Mouse (Mus musculus): Measurements from ENCODE around the gene Gadd45g. TPM values are rescaled to one million over a fixed set of nuclear protein-coding genes. Genes with fewer than 3 reads are reported as not detected.
"Not testable (repeated sequence)": the region's sequence is repeated elsewhere in the genome, so short reads cannot be mapped to it uniquely, and the experiment has no call there.

Gene Gadd45g
- polyA plus RNA-seq, 1 experiment from 2014 or later = 28.7 TPM

DNA sequence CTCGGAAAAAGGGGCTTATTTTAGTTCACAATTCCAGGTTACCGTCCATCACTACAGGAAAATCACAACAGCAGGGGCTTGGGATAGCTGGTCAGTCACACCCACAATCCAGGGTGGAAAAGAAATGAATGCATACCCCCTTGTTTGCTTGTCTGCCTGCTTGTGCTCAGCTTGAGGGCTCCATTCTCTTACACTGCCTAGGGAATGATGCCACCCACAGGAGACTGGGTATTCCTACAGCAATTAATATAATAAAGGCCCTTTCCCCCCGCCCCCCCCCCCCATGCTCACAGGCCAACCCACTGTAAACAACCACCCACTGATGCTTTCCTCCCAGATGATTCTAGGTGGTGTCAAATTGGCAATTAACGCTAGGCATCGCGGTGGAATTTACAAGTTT, 14.0 kb upstream of the Gadd45g start:
- Histone ChIP-seq H3K9me3 (ENCODE audit: control insufficient read depth) (no peaks in the 10 kb centered on the region), H3K27me3 (replicated peaks; ENCODE audit: control insufficient read depth, insufficient read depth, low read length) (no peaks in the 10 kb centered on the region), H3K36me3 (ENCODE audit: control insufficient read depth, insufficient read depth) (no peaks in the 10 kb centered on the region), H3K4me2 (replicated peaks; ENCODE audit: low read depth) (no peak overlapping the region), H3K27ac (ENCODE audit: low read depth, low read length) (no peak overlapping the region), H3K4me1 (replicated peaks; ENCODE audit: control insufficient read depth, insufficient read depth, low read length) (no peaks in the 10 kb centered on the region), H3K9ac (ENCODE audit: low read depth, low read length) (no peak overlapping the region), H3K4me3 (ENCODE audit: low read depth, low read length) (no peak overlapping the region)
- peak; percentile 12; the same call in 1 of the 2 replicates for TF ChIP-seq CTCF (IDR thresholded peaks at IDR 0.05; ENCODE audit: low read depth)
- 82% methylated on average over 6 of the region's 6 CpGs for WGBS
- ATAC-seq = no peak

GRCm38 (mm10) chr13:51833611-51834010, 12.9 kb upstream of the Gadd45g start:
- peak; percentile 39; the same call in 1 of the 2 replicates for ATAC-seq
- H3K4me1 ChIP-seq (replicated peaks; ENCODE audit: control insufficient read depth, insufficient read depth, low read length) = no peaks in the 10 kb centered on the region
- no peak overlapping the region for H3K4me3 ChIP-seq (ENCODE audit: low read depth, low read length)
- no peaks in the 10 kb centered on the region for H3K36me3 ChIP-seq (ENCODE audit: control insufficient read depth, insufficient read depth)
- no peak overlapping the region for H3K9ac ChIP-seq (ENCODE audit: low read depth, low read length)
- no peak overlapping the region for H3K4me2 ChIP-seq (replicated peaks; ENCODE audit: low read depth)
- H3K27me3 ChIP-seq (replicated peaks; ENCODE audit: control insufficient read depth, insufficient read depth, low read length) = no peaks in the 10 kb centered on the region
- TF ChIP-seq CTCF (IDR thresholded peaks at IDR 0.05; ENCODE audit: low read depth) = no peak
- no peaks in the 10 kb centered on the region for H3K9me3 ChIP-seq (ENCODE audit: control insufficient read depth)
- 47% methylated on average over 2 of the region's 2 CpGs for WGBS
- no peak overlapping the region for H3K27ac ChIP-seq (ENCODE audit: low read depth, low read length)

GRCm38 (mm10) chr13:51834024-51834423, 12.5 kb upstream of the Gadd45g start:
- H3K4me1 ChIP-seq (replicated peaks; ENCODE audit: control insufficient read depth, insufficient read depth, low read length); H3K9ac ChIP-seq (ENCODE audit: low read depth, low read length); H3K4me2 ChIP-seq (replicated peaks; ENCODE audit: low read depth); H3K36me3 ChIP-seq (ENCODE audit: control insufficient read depth, insufficient read depth); H3K9me3 ChIP-seq (ENCODE audit: control insufficient read depth); H3K4me3 ChIP-seq (ENCODE audit: low read depth, low read length); H3K27ac ChIP-seq (ENCODE audit: low read depth, low read length); H3K27me3 ChIP-seq (replicated peaks; ENCODE audit: control insufficient read depth, insufficient read depth, low read length): not testable (repeated sequence)
- TF ChIP-seq CTCF (IDR thresholded peaks at IDR 0.05; ENCODE audit: low read depth) = peak; percentile 51
- WGBS = 64% methylated on average over 8 of the region's 8 CpGs
- peak; percentile 63 for ATAC-seq

DNA sequence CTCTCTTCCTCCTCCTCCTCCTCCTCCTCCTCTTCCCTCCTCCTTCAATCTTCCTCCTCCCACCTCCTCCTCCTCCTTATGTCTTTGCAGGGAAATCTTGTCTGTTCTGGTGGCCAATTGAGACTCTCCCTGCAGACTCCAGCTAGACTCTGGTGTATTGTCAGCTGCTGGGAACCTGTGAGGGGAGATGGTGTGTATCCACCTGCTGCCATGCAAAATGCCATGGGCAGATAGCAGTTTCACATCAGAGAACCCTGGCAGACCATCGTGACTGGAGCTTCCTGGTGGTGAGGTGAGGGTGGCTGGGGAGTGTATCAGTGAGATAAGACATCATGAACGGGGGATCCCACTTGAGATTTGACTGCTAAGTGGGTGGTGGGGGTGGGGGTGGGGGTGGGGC, 12.0 kb upstream of the Gadd45g start:
- Histone ChIP-seq H3K4me2 (replicated peaks; ENCODE audit: low read depth) (no peak overlapping the region), H3K27ac (ENCODE audit: low read depth, low read length) (no peak overlapping the region), H3K36me3 (ENCODE audit: control insufficient read depth, insufficient read depth) (no peaks in the 10 kb centered on the region), H3K27me3 (replicated peaks; ENCODE audit: control insufficient read depth, insufficient read depth, low read length) (no peaks in the 10 kb centered on the region), H3K4me3 (ENCODE audit: low read depth, low read length) (no peak overlapping the region), H3K9me3 (ENCODE audit: control insufficient read depth) (no peaks in the 10 kb centered on the region), H3K4me1 (replicated peaks; ENCODE audit: control insufficient read depth, insufficient read depth, low read length) (no peaks in the 10 kb centered on the region), H3K9ac (ENCODE audit: low read depth, low read length) (no peak overlapping the region)
- no peak for TF ChIP-seq CTCF (IDR thresholded peaks at IDR 0.05; ENCODE audit: low read depth)
- 32% methylated on average over 2 of the region's 2 CpGs for WGBS
- no peak for ATAC-seq

DNA sequence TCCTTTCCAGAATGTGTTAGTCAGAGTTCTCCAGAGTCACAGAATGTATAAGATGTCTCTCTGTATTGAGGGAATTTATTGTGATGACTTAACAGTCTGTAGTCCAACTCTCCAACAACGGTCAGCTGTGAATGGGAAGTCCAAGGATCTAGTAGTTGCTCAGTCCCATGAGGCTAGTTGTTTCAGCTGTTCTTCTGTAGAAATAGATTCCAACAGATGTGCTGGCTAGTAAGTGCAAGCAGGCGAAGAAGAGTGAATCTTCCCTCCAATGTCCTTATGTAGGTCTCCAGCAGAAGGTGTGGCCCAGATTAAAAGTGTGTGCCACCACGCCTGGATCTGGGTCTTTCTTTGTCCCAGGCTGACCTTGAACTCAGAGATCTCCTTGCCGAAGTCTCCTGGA, 11.3 kb upstream of the Gadd45g start:
- H3K4me2 ChIP-seq (replicated peaks; ENCODE audit: low read depth); H3K4me3 ChIP-seq (ENCODE audit: low read depth, low read length); H3K9me3 ChIP-seq (ENCODE audit: control insufficient read depth); H3K27ac ChIP-seq (ENCODE audit: low read depth, low read length); H3K9ac ChIP-seq (ENCODE audit: low read depth, low read length); H3K4me1 ChIP-seq (replicated peaks; ENCODE audit: control insufficient read depth, insufficient read depth, low read length); H3K36me3 ChIP-seq (ENCODE audit: control insufficient read depth, insufficient read depth); ATAC-seq; H3K27me3 ChIP-seq (replicated peaks; ENCODE audit: control insufficient read depth, insufficient read depth, low read length): not testable (repeated sequence)
- 61% methylated on average over 4 of the region's 4 CpGs for WGBS

- ATAC-seq = no peak
- no peak overlapping the region for H3K4me3 ChIP-seq (ENCODE audit: low read depth, low read length)
- no peak overlapping the region for H3K9ac ChIP-seq (ENCODE audit: low read depth, low read length)
- peaks cover 16% of the 10 kb centered on the region; the same call in 1 of the 2 replicates for H3K27me3 ChIP-seq (replicated peaks; ENCODE audit: control insufficient read depth, insufficient read depth, low read length)
- no peak overlapping the region for H3K4me2 ChIP-seq (replicated peaks; ENCODE audit: low read depth)
- H3K9me3 ChIP-seq (ENCODE audit: control insufficient read depth) = no peaks in the 10 kb centered on the region
- H3K27ac ChIP-seq (ENCODE audit: low read depth, low read length) = no peak overlapping the region
- no peak for TF ChIP-seq CTCF (IDR thresholded peaks at IDR 0.05; ENCODE audit: low read depth)
- WGBS = 36% methylated on average over 5 of the region's 5 CpGs
- H3K36me3 ChIP-seq (ENCODE audit: control insufficient read depth, insufficient read depth) = no peaks in the 10 kb centered on the region
- H3K4me1 ChIP-seq (replicated peaks; ENCODE audit: control insufficient read depth, insufficient read depth, low read length) = no peaks in the 10 kb centered on the region
These were observed 9.1 kb upstream of the Gadd45g start for GRCm38 (mm10) chr13:51837402-51837801.
